Mouse (Mus musculus) G1E (cell line): Measurements from ENCODE around the gene Cfhr1. TPM values are rescaled to one million over a fixed set of nuclear protein-coding genes. Genes with fewer than 3 reads are reported as not detected.

Experiments
- ATAC-seq: 2 replicates; pipeline ENCODE4 v1.8.0; 2016; ENCODE audit warnings: mild to moderate bottlenecking; ENCODE audit not compliant: insufficient number of reproducible peaks, poor library complexity, low FRiP score, severe bottlenecking; ENCODE audit errors: extremely low read depth
- DNase-seq: peaks from one replicate; pipeline ENCODE4 v3.0.0; 2012; ENCODE audit warnings: low spot score
- H3K27me3 ChIP-seq: 2 replicates; pipeline ENCODE4 v1.6.1; 2012; ENCODE audit warnings: mild to moderate bottlenecking, low read length, inconsistent platforms; ENCODE audit not compliant: insufficient read depth
- H3K36me3 ChIP-seq: replicated peaks from 2 replicates; pipeline ENCODE3; 2012; ENCODE audit warnings: mild to moderate bottlenecking, inconsistent platforms
- H3K4me1 ChIP-seq: 2 replicates; pipeline ENCODE4 v1.6.1; 2012; ENCODE audit warnings: low read depth, low read length, inconsistent platforms, mixed read lengths; ENCODE audit not compliant: insufficient read depth
- H3K4me3 ChIP-seq: 2 replicates; pipeline ENCODE4 v1.5.1; 2012; ENCODE audit warnings: low read depth, mild to moderate bottlenecking, inconsistent platforms, low read length, moderate library complexity, mixed read lengths
- H3K9me3 ChIP-seq: replicated peaks from 2 replicates; pipeline ENCODE4 v1.6.1; 2012; ENCODE audit warnings: inconsistent platforms
- CTCF ChIP-seq: IDR thresholded peaks from 2 replicates; pipeline ENCODE4 v1.5.1; 2012; ENCODE audit warnings: low read depth, low read length, inconsistent platforms, mixed read lengths
- GATA1 ChIP-seq: IDR thresholded peaks from 2 replicates; pipeline ENCODE4 v1.6.1; 2012; ENCODE audit warnings: borderline replicate concordance, low read length, inconsistent platforms, mixed read lengths
- GATA2 ChIP-seq: IDR thresholded peaks from 2 replicates; pipeline ENCODE4 v1.6.1; 2012; ENCODE audit warnings: low read depth, low read length, inconsistent platforms, borderline replicate concordance
- POLR2AphosphoS5 ChIP-seq: IDR thresholded peaks from 2 replicates; pipeline ENCODE4 v1.6.1; 2012; ENCODE audit warnings: low read depth, low read length, inconsistent platforms; ENCODE audit not compliant: insufficient replicate concordance
- TAL1 ChIP-seq: conservative IDR thresholded peaks from 2 replicates; pipeline ENCODE4 v1.6.1; 2012; ENCODE audit warnings: low read depth, low read length, inconsistent platforms, mixed read lengths
- polyA plus RNA-seq: library from polyadenylated mRNA; stranded (reverse); fragments of >175 nt; gene quantifications from 2 replicates; pipeline ENCODE4 v1.2.3, GENCODE M21; 2012
- total RNA-seq, 2 experiments: library from RNA; stranded (forward) in 1 of 2; stranded (reverse) in 1 of 2; fragments of 200-1000 nt in 1 of 2; fragments of >200 nt in 1 of 2; fragmentation: Nextera tagmentation in 1 of 2; gene quantifications; 2 replicates each; pipeline ENCODE4 v1.2.3; 2014 to 2017

The Cfhr1 gene
- total RNA-seq (2014; fragmentation: Nextera tagmentation) = not detected in 2 replicates
- total RNA-seq (2017) = 0.33 TPM in 1 of 2 replicates, not detected in the other
- polyA plus RNA-seq = not detected in 2 replicates

- Histone ChIP-seq H3K4me1 (no peaks in the 10 kb centered on the region), H3K36me3 (no peaks in the 10 kb centered on the region), H3K27me3 (no peaks in the 10 kb centered on the region), H3K4me3 (no peak within 1 kb of the TSS), H3K9me3 (no peaks in the 10 kb centered on the region)
- DNase-seq (no peak), ATAC-seq (no peak)
- TF ChIP-seq GATA1 = no peak
- TF ChIP-seq TAL1 = no peak
- TF ChIP-seq POLR2AphosphoS5 = no peak
- TF ChIP-seq CTCF = no peak
- no peak for TF ChIP-seq GATA2
These were observed at the start of gene Cfhr1 for GRCm38 (mm10) chr1:139560024-139560423. TSS of gene Cfhr1 (minus strand) at chr1:139560272.

- Histone ChIP-seq H3K4me1 (no peaks in the 10 kb centered on the region), H3K27me3 (no peaks in the 10 kb centered on the region), H3K4me3 (no peak overlapping the region), H3K36me3 (no peaks in the 10 kb centered on the region), H3K9me3 (no peaks in the 10 kb centered on the region)
- ATAC-seq (no peak), DNase-seq (no peak)
- no peak for TF ChIP-seq TAL1
- no peak for TF ChIP-seq CTCF
- no peak for TF ChIP-seq GATA2
- TF ChIP-seq GATA1 = no peak
- no peak for TF ChIP-seq POLR2AphosphoS5
These were observed 8.8 kb downstream of the Cfhr1 start for GRCm38 (mm10) chr1:139551311-139551710.

- DNase-seq (no peak), ATAC-seq (no peak)
- Histone ChIP-seq H3K4me1 (no peaks in the 10 kb centered on the region), H3K27me3 (no peaks in the 10 kb centered on the region), H3K36me3 (no peaks in the 10 kb centered on the region), H3K4me3 (no peak overlapping the region), H3K9me3 (no peaks in the 10 kb centered on the region)
- no peak for TF ChIP-seq POLR2AphosphoS5
- TF ChIP-seq GATA1 = no peak
- no peak for TF ChIP-seq CTCF
- TF ChIP-seq GATA2 = no peak
- TF ChIP-seq TAL1 = no peak
These were observed 11.5 kb downstream of the Cfhr1 start for GRCm38 (mm10) chr1:139548536-139548935.

GRCm38 (mm10) chr1:139514556-139514955, 45.5 kb downstream of the Cfhr1 start:
- TF ChIP-seq GATA2 (no peak), GATA1 (no peak), POLR2AphosphoS5 (no peak), CTCF (no peak), TAL1 (no peak)
- ATAC-seq = no peak
- H3K9me3 ChIP-seq = no peaks in the 10 kb centered on the region
- H3K27me3 ChIP-seq = no peaks in the 10 kb centered on the region
- H3K4me3 ChIP-seq = no peak overlapping the region
- H3K36me3 ChIP-seq = no peaks in the 10 kb centered on the region
- no peak for DNase-seq
- H3K4me1 ChIP-seq = no peaks in the 10 kb centered on the region

GRCm38 (mm10) chr1:139501258-139501752, 58.8 kb downstream of the Cfhr1 start, which contains the start of gene F13b:
TSS of gene F13b (plus strand) at chr1:139501702.
- TF ChIP-seq GATA2 = no peak
- TF ChIP-seq POLR2AphosphoS5 = no peak
- no peak for TF ChIP-seq GATA1
- no peak for TF ChIP-seq CTCF
- no peak for TF ChIP-seq TAL1
- H3K9me3 ChIP-seq = no peaks in the 10 kb centered on the region
- no peaks in the 10 kb centered on the region for H3K27me3 ChIP-seq
- DNase-seq (no peak), ATAC-seq (no peak)
- H3K4me3 ChIP-seq = no peak within 1 kb of the TSS
- no peaks in the 10 kb centered on the region for H3K4me1 ChIP-seq
- no peaks in the 10 kb centered on the region for H3K36me3 ChIP-seq

GRCm38 (mm10) chr1:139499751-139500150, 60.3 kb downstream of the Cfhr1 start:
- ATAC-seq (no peak), DNase-seq (no peak)
- Histone ChIP-seq H3K36me3 (peaks cover 6% of the 10 kb centered on the region), H3K27me3 (no peaks in the 10 kb centered on the region), H3K4me3 (no peak overlapping the region), H3K4me1 (no peaks in the 10 kb centered on the region), H3K9me3 (no peaks in the 10 kb centered on the region)
- TF ChIP-seq TAL1 (no peak), GATA1 (no peak), CTCF (no peak), GATA2 (no peak), POLR2AphosphoS5 (no peak)

Other genes starting within 250 kb of the Cfhr1 start
- gene Crb1, start 183.2 kb downstream of the Cfhr1 start, total RNA-seq (2014; fragmentation: Nextera tagmentation) = not detected in 2 replicates
- 0.23 and 0.44 TPM in 2 replicates for gene Crb1, start 183.2 kb downstream of the Cfhr1 start, total RNA-seq (2017)
- not detected in 2 replicates for gene Crb1, start 183.2 kb downstream of the Cfhr1 start, polyA plus RNA-seq
- gene Zbtb41, start 138.0 kb downstream of the Cfhr1 start, total RNA-seq (2014; fragmentation: Nextera tagmentation) = 28.6 and 29.3 TPM in 2 replicates
- 24.4 and 29.4 TPM in 2 replicates for gene Zbtb41, start 138.0 kb downstream of the Cfhr1 start, total RNA-seq (2017)
- gene Zbtb41, start 138.0 kb downstream of the Cfhr1 start, polyA plus RNA-seq = 0.56 and 0.76 TPM in 2 replicates
- 83.9 and 107 TPM in 2 replicates for gene Aspm, start 105.5 kb downstream of the Cfhr1 start, total RNA-seq (2014; fragmentation: Nextera tagmentation)
- gene Aspm, start 105.5 kb downstream of the Cfhr1 start, total RNA-seq (2017) = 53.6 and 63.2 TPM in 2 replicates
- 5.3 and 5.4 TPM in 2 replicates for gene Aspm, start 105.5 kb downstream of the Cfhr1 start, polyA plus RNA-seq
- gene F13b, start 58.6 kb downstream of the Cfhr1 start, total RNA-seq (2014; fragmentation: Nextera tagmentation) = not detected in 2 replicates
- 0.12 TPM in 1 of 2 replicates, not detected in the other for gene F13b, start 58.6 kb downstream of the Cfhr1 start, total RNA-seq (2017)
- gene F13b, start 58.6 kb downstream of the Cfhr1 start, polyA plus RNA-seq = not detected in 2 replicates
- not detected in 2 replicates for gene Gm4788, start 221.0 kb upstream of the Cfhr1 start, total RNA-seq (2014; fragmentation: Nextera tagmentation)
- gene Gm4788, start 221.0 kb upstream of the Cfhr1 start, total RNA-seq (2017) = not detected in 2 replicates
- not detected in 2 replicates for gene Gm4788, start 221.0 kb upstream of the Cfhr1 start, polyA plus RNA-seq